Mouse (Mus musculus) spleen, adult 18-20 months (tissue): ENCODE measurements around the gene Atg4c.
A peak's percentile ranks its signal among the peaks of the same experiment; 100 is the strongest.

Experiments used
- DNase-seq, 2 experiments: peaks; one replicate each; pipeline ENCODE4 v3.0.0; 2022; ENCODE audit warnings: mixed read lengths in 2 of 2

Gene Atg4c

GRCm38 (mm10) chr4:99266843-99267445, 73.2 kb downstream of the Atg4c start:
- DNase-seq = no peak

- DNase-seq = no peak
Observed at GRCm38 (mm10) chr4:99272860-99273259, 79.1 kb downstream of the Atg4c start.

GRCm38 (mm10) chr4:99273466-99273865, 79.7 kb downstream of the Atg4c start:
- no peak for DNase-seq

GRCm38 (mm10) chr4:99273979-99274378, 80.2 kb downstream of the Atg4c start:
- no peak for DNase-seq

GRCm38 (mm10) chr4:99278876-99279275, 85.1 kb downstream of the Atg4c start:
- DNase-seq = no peak

- DNase-seq = no peak
Observed at GRCm38 (mm10) chr4:99281711-99282110, 88.0 kb downstream of the Atg4c start.

- no peak for DNase-seq
Observed at GRCm38 (mm10) chr4:99289286-99289685, 95.6 kb downstream of the Atg4c start.

- peak in 1 of 2 experiments; percentile 19 for DNase-seq
Observed at GRCm38 (mm10) chr4:99298676-99299075, 104.9 kb downstream of the Atg4c start.

GRCm38 (mm10) chr4:99304793-99305192, 111.1 kb downstream of the Atg4c start:
- DNase-seq = no peak
